Mouse (Mus musculus) intestine, postnatal 0 days (tissue): ENCODE measurements around the gene Mcam. TPM values are rescaled to one million over a fixed set of nuclear protein-coding genes. Genes with fewer than 3 reads are reported as not detected.

Experiments
- ATAC-seq: fragments of 200-750 bp; cut with Nextera tagmentation; 2 replicates; pipeline ENCODE4 v1.8.0; 2017; ENCODE audit warnings: mild to moderate bottlenecking, moderate TSS enrichment, moderate library complexity
- H3K27ac ChIP-seq: fragments of 300-500 bp; sonication (generic); 2 replicates; pipeline ENCODE4 v1.5.1; 2014; ENCODE audit warnings: mild to moderate bottlenecking, low read depth, low read length, moderate library complexity
- H3K27me3 ChIP-seq: fragments of 300-500 bp; sonication (generic); replicated peaks from 2 replicates; pipeline ENCODE4 v1.6.1; 2014; ENCODE audit warnings: low read length, mixed read lengths; ENCODE audit not compliant: control insufficient read depth, insufficient read depth
- H3K36me3 ChIP-seq: fragments of 300-500 bp; sonication (generic); 2 replicates; pipeline ENCODE4 v1.6.1; 2014; ENCODE audit warnings: mild to moderate bottlenecking, moderate library complexity; ENCODE audit not compliant: control insufficient read depth, insufficient read depth
- H3K4me1 ChIP-seq: fragments of 300-500 bp; sonication (generic); replicated peaks from 2 replicates; pipeline ENCODE4 v1.6.1; 2014; ENCODE audit warnings: antibody characterized with exemption, low read length, mixed read lengths; ENCODE audit not compliant: control insufficient read depth, insufficient read depth
- H3K4me2 ChIP-seq: fragments of 300-500 bp; sonication (generic); replicated peaks from 2 replicates; pipeline ENCODE4 v1.6.1; 2014; ENCODE audit warnings: low read depth, mild to moderate bottlenecking, moderate library complexity
- H3K4me3 ChIP-seq: fragments of 300-500 bp; sonication (generic); 2 replicates; pipeline ENCODE4 v1.5.1; 2014; ENCODE audit warnings: low read depth, low read length
- H3K9ac ChIP-seq: fragments of 300-500 bp; sonication (generic); 2 replicates; pipeline ENCODE4 v1.6.1; 2014; ENCODE audit warnings: mild to moderate bottlenecking, low read depth, low read length
- H3K9me3 ChIP-seq: fragments of 300-500 bp; sonication (generic); 2 replicates; pipeline ENCODE4 v1.6.1; 2016; ENCODE audit warnings: mixed run types; ENCODE audit not compliant: control insufficient read depth
- CTCF ChIP-seq: sonication (generic); IDR thresholded peaks from 2 replicates; pipeline ENCODE4 v1.5.1; 2016; ENCODE audit warnings: low read depth, mild to moderate bottlenecking, control low read depth, antibody characterized with exemption, moderate library complexity
- WGBS: fragments of 180-500 bp; shearing (Covaris S2); extraction: QIAGEN DNeasy Blood & Tissue Kit; methylation state at CpG from one replicate; pipeline ENCODE4 v1.1.7; 2014; 5-methylcytosine and 5-hydroxymethylcytosine counted together
- polyA plus RNA-seq: library from polyadenylated mRNA; unstranded; fragments of >200 nt; fragmentation: Nextera tagmentation; extraction: Ambion mirVana; gene quantifications from 2 replicates; pipeline ENCODE4 v1.2.1, GENCODE M21; 2015

Gene Mcam
- polyA plus RNA-seq, 1 experiment from 2014 or later = 31.5 TPM

DNA sequence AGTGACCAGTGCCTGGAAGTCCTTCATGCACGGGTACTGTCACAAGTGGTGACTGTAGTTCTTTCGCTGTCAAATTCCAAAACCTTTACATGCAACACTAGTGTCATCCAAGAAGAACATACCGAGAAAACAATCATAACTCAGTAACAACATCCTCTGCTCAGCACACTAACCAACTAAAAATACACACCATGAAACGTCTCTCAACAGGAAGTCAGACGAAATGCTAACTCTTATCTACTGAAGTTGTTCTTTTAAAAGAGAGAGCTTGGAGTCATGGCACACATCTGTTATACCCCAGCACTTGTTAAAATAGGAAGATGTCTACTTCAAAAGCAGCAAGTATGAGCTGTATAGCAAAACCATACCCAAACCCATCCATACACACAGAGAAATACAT, 47.3 kb downstream of the Mcam start:
- no peak overlapping the region for H3K4me2 ChIP-seq
- no peak for ATAC-seq
- no peaks in the 10 kb centered on the region for H3K9me3 ChIP-seq
- TF ChIP-seq CTCF = no peak
- no peak overlapping the region for H3K4me3 ChIP-seq
- no peak overlapping the region for H3K27ac ChIP-seq
- H3K9ac ChIP-seq = no peak overlapping the region
- H3K36me3 ChIP-seq = no peaks in the 10 kb centered on the region
- H3K4me1 ChIP-seq = no peaks in the 10 kb centered on the region; the same call in 1 of the 2 replicates
- WGBS = 67% methylated on average over 5 of the region's 5 CpGs
- no peaks in the 10 kb centered on the region for H3K27me3 ChIP-seq

DNA sequence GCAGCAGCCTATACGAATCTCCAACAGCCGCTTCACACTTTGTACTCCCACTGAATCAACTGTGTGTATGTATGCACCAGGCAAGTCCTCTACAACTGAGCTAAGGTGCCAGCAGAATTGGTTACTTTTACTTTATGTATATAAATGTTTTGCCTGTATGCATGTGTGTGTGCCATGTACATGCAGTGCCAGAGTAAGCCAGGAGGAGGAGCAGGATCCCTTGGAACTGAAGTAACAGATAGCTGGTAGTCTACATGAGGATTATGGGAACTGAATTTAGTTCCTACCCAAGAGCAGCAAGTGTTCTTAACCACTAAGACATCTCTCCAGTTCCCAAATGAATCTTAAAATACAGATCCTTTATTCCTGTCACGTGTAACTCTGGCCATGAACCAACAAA, 48.0 kb downstream of the Mcam start:
- Histone ChIP-seq H3K4me3 (no peak overlapping the region), H3K9ac (no peak overlapping the region), H3K36me3 (no peaks in the 10 kb centered on the region), H3K4me1 (no peaks in the 10 kb centered on the region; the same call in 1 of the 2 replicates), H3K9me3 (no peaks in the 10 kb centered on the region), H3K27me3 (no peaks in the 10 kb centered on the region), H3K4me2 (no peak overlapping the region), H3K27ac (no peak overlapping the region)
- peak; percentile 50; the same call in 1 of the 2 replicates for ATAC-seq
- TF ChIP-seq CTCF = peak; percentile 82
- 87% methylated on average over 3 of the region's 3 CpGs for WGBS

DNA sequence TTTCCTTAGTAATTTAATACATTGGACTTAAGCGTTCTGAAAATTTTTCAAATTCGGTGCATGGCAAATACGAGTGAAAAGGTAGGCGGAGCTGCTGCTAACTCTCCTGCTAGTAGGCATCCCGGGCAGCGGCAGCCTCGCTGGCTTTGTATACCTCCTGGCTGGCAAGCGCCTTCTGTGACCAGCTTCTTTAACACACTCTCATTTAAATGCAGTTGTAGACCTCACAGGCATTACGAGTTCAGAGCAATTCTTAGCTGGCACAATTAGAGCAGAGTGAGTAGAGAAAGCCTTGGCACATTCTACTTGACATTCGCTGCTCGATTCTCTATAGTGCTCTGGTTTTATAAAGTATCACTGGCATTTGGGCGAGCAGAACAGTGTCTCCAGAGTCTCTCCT, 54.0 kb downstream of the Mcam start:
- no peak overlapping the region for H3K27ac ChIP-seq
- WGBS = 81% methylated on average over 12 of the region's 12 CpGs

GRCm38 (mm10) chr9:44191166-44191565, 56.9 kb downstream of the Mcam start:
- Histone ChIP-seq H3K4me1 (0 out of 2 replicates have a peak, but pooled peaks cover 6% of the 10 kb centered on the region), H3K36me3 (no peaks in the 10 kb centered on the region), H3K27ac (no peak overlapping the region), H3K9me3 (no peaks in the 10 kb centered on the region), H3K27me3 (no peaks in the 10 kb centered on the region), H3K4me3 (no peak overlapping the region), H3K4me2 (no peak overlapping the region), H3K9ac (no peak overlapping the region)
- TF ChIP-seq CTCF = no peak
- no peak for ATAC-seq
- 66% methylated on average over 3 of the region's 3 CpGs for WGBS

More for the DNA sequence above, 54.0 kb downstream of the Mcam start:
- 0 out of 2 replicates have a peak, but pooled peaks cover 4% of the 10 kb centered on the region for H3K4me1 ChIP-seq
- no peak for ATAC-seq
- H3K4me3 ChIP-seq = no peak overlapping the region
- no peaks in the 10 kb centered on the region for H3K27me3 ChIP-seq
- no peak overlapping the region for H3K9ac ChIP-seq
- H3K9me3 ChIP-seq = no peaks in the 10 kb centered on the region
- no peak overlapping the region for H3K4me2 ChIP-seq
- TF ChIP-seq CTCF = no peak
- H3K36me3 ChIP-seq = no peaks in the 10 kb centered on the region

GRCm38 (mm10) chr9:44192312-44192711, 58.0 kb downstream of the Mcam start:
- no peak overlapping the region for H3K4me2 ChIP-seq
- no peaks in the 10 kb centered on the region for H3K27me3 ChIP-seq
- 90% methylated on average over 3 of the region's 3 CpGs for WGBS
- 0 out of 2 replicates have a peak, but pooled peaks cover 6% of the 10 kb centered on the region for H3K4me1 ChIP-seq
- H3K9me3 ChIP-seq = no peaks in the 10 kb centered on the region
- H3K36me3 ChIP-seq = no peaks in the 10 kb centered on the region
- H3K4me3 ChIP-seq = no peak overlapping the region
- H3K27ac ChIP-seq = no peak overlapping the region
- no peak for ATAC-seq
- H3K9ac ChIP-seq = no peak overlapping the region
- no peak for TF ChIP-seq CTCF

Other genes starting within 250 kb of the Mcam start
- gene Thy1, start 91.1 kb upstream of the Mcam start, polyA plus RNA-seq = 4.6 and 4.9 TPM in 2 replicates
- 9.7 and 10.4 TPM in 2 replicates for gene Usp2, start 67.4 kb upstream of the Mcam start, polyA plus RNA-seq
- 0.05 TPM in 1 of 2 replicates, not detected in the other for gene Mfrp, start 32.7 kb upstream of the Mcam start, polyA plus RNA-seq
- gene C1qtnf5, start 27.2 kb upstream of the Mcam start, polyA plus RNA-seq = 5.4 and 6.0 TPM in 2 replicates
- gene Gm49380, start 21.0 kb upstream of the Mcam start, polyA plus RNA-seq = 0.05 TPM in 1 of 2 replicates, not detected in the other
- 18.4 and 18.8 TPM in 2 replicates for gene Rnf26, start 21.0 kb upstream of the Mcam start, polyA plus RNA-seq
- 5.8 and 6.7 TPM in 2 replicates for gene Cbl, start 99.6 kb downstream of the Mcam start, polyA plus RNA-seq
- not detected in 2 replicates for gene Ccdc153, start 106.2 kb downstream of the Mcam start, polyA plus RNA-seq
- 37.0 and 40.1 TPM in 2 replicates for gene Pdzd3, start 117.0 kb downstream of the Mcam start, polyA plus RNA-seq
- 4.6 TPM in 2 replicates for gene Nlrx1, start 134.1 kb downstream of the Mcam start, polyA plus RNA-seq
- 0.88 and 1.1 TPM in 2 replicates for gene Abcg4, start 154.1 kb downstream of the Mcam start, polyA plus RNA-seq
- 6.0 and 6.8 TPM in 2 replicates for gene Hinfp, start 171.2 kb downstream of the Mcam start, polyA plus RNA-seq
- gene C2cd2l, start 185.8 kb downstream of the Mcam start, polyA plus RNA-seq = 42.4 TPM in 2 replicates
- 23.6 and 25.3 TPM in 2 replicates for gene Dpagt1, start 191.6 kb downstream of the Mcam start, polyA plus RNA-seq
- gene H2afx, start 200.2 kb downstream of the Mcam start, polyA plus RNA-seq = 84.5 and 89.1 TPM in 2 replicates
- gene Hmbs, start 209.8 kb downstream of the Mcam start, polyA plus RNA-seq = 60.1 and 60.7 TPM in 2 replicates
- gene Vps11, start 227.2 kb downstream of the Mcam start, polyA plus RNA-seq = 27.2 and 27.4 TPM in 2 replicates
- 10.5 and 11.1 TPM in 2 replicates for gene Hyou1, start 245.0 kb downstream of the Mcam start, polyA plus RNA-seq